Mouse (Mus musculus): ENCODE measurements around the gene Mlana. TPM values are rescaled to one million over a fixed set of nuclear protein-coding genes. Genes with fewer than 3 reads are reported as not detected.

Mlana gene
- polyA plus RNA-seq, 1 experiment from 2014 or later, result not detected

DNA sequence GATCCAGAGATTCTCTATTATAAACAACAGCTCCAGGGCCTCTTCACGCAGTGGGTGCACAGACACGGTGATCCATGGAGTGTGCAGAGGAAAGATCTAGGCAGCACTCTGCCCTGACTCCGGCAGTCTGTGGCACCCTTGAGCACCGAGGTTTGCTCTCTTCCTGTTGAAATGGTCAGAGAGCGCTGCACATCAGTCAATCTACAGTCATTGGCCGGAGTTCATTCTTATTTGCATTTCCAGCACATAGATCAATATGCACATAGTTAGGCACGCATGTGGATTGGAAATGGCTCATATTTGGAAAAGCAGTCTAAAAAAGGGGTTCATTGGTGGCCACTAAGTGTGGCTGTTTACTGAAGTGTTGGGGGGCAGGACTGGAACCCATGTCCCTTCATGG lies 29.5 kb upstream of the Mlana start:
- H3K27ac ChIP-seq (replicated peaks; ENCODE audit: low read depth, low read length), result no peak overlapping the region
- H3K9me3 ChIP-seq (ENCODE audit: control insufficient read depth, low read length), result no peaks in the 10 kb centered on the region
- no peaks in the 10 kb centered on the region for H3K36me3 ChIP-seq (ENCODE audit: control insufficient read depth, insufficient read depth, low read length)
- 95% methylated on average over 7 of the region's 7 CpGs for whole genome bisulfite sequencing
- no peak for ATAC-seq (ENCODE audit: low FRiP score, low TSS enrichment)
- no peak overlapping the region for H3K4me3 ChIP-seq (replicated peaks; ENCODE audit: low read depth, low read length)
- no peak for DNase-seq
- no peak overlapping the region for H3K9ac ChIP-seq (replicated peaks; ENCODE audit: low read length)
- H3K27me3 ChIP-seq (ENCODE audit: control insufficient read depth, insufficient read depth, low read length), result no peaks in the 10 kb centered on the region
- no peaks in the 10 kb centered on the region for H3K4me1 ChIP-seq (ENCODE audit: control insufficient read depth, insufficient read depth, low read length)
- H3K4me2 ChIP-seq (ENCODE audit: low read length), result no peak overlapping the region

GRCm38 (mm10) chr19:29670247-29670646 lies 27.4 kb upstream of the Mlana start:
- WGBS, result 89% methylated on average over 6 of the region's 6 CpGs
- Histone ChIP-seq H3K9ac (replicated peaks; ENCODE audit: low read length) (no peak overlapping the region), H3K36me3 (ENCODE audit: control insufficient read depth, insufficient read depth, low read length) (no peaks in the 10 kb centered on the region), H3K9me3 (ENCODE audit: control insufficient read depth, low read length) (no peaks in the 10 kb centered on the region), H3K4me2 (ENCODE audit: low read length) (no peak overlapping the region), H3K27ac (replicated peaks; ENCODE audit: low read depth, low read length) (no peak overlapping the region), H3K4me3 (replicated peaks; ENCODE audit: low read depth, low read length) (no peak overlapping the region), H3K4me1 (ENCODE audit: control insufficient read depth, insufficient read depth, low read length) (no peaks in the 10 kb centered on the region), H3K27me3 (ENCODE audit: control insufficient read depth, insufficient read depth, low read length) (no peaks in the 10 kb centered on the region)
- DNase-seq, result no peak
- no peak for ATAC-seq (ENCODE audit: low FRiP score, low TSS enrichment)

DNA sequence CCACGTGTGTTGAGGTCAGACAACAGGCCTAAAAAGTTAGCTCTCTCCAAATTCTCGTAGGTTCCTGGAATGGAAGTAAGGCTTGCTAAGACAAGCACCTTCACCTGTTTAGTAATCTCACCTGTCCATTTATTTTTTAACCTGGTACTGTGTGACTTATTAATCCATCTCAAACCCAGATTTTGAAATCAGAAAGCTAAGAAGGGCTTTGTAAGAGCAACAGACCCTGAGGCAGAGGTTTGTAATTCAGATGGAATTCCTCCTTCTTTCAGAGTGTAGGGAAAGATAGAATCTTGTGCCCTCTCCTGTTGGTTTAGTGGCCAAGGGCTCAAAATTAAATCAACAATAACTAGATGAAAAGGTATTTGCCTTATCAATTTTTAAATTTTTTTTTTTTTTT lies 26.5 kb upstream of the Mlana start:
- Histone ChIP-seq H3K27me3 (ENCODE audit: control insufficient read depth, insufficient read depth, low read length) (no peaks in the 10 kb centered on the region), H3K4me2 (ENCODE audit: low read length) (no peak overlapping the region), H3K27ac (replicated peaks; ENCODE audit: low read depth, low read length) (no peak overlapping the region), H3K4me1 (ENCODE audit: control insufficient read depth, insufficient read depth, low read length) (no peaks in the 10 kb centered on the region), H3K4me3 (replicated peaks; ENCODE audit: low read depth, low read length) (no peak overlapping the region), H3K9me3 (ENCODE audit: control insufficient read depth, low read length) (no peaks in the 10 kb centered on the region), H3K36me3 (ENCODE audit: control insufficient read depth, insufficient read depth, low read length) (no peaks in the 10 kb centered on the region), H3K9ac (replicated peaks; ENCODE audit: low read length) (no peak overlapping the region)
- DNase-seq (no peak), ATAC-seq (ENCODE audit: low FRiP score, low TSS enrichment) (no peak)
- 90% methylated on average over 2 of the region's 2 CpGs for WGBS

GRCm38 (mm10) chr19:29672660-29673059 lies 25.0 kb upstream of the Mlana start:
- H3K4me1 ChIP-seq (ENCODE audit: control insufficient read depth, insufficient read depth, low read length), result no peaks in the 10 kb centered on the region
- H3K4me2 ChIP-seq (ENCODE audit: low read length), result no peak overlapping the region
- 95% methylated on average over 13 of the region's 13 CpGs for WGBS
- H3K9me3 ChIP-seq (ENCODE audit: control insufficient read depth, low read length), result no peaks in the 10 kb centered on the region
- no peak overlapping the region for H3K27ac ChIP-seq (replicated peaks; ENCODE audit: low read depth, low read length)
- no peaks in the 10 kb centered on the region for H3K36me3 ChIP-seq (ENCODE audit: control insufficient read depth, insufficient read depth, low read length)
- DNase-seq, result no peak
- no peak overlapping the region for H3K9ac ChIP-seq (replicated peaks; ENCODE audit: low read length)
- no peak for ATAC-seq (ENCODE audit: low FRiP score, low TSS enrichment)
- H3K27me3 ChIP-seq (ENCODE audit: control insufficient read depth, insufficient read depth, low read length), result no peaks in the 10 kb centered on the region
- no peak overlapping the region for H3K4me3 ChIP-seq (replicated peaks; ENCODE audit: low read depth, low read length)

DNA sequence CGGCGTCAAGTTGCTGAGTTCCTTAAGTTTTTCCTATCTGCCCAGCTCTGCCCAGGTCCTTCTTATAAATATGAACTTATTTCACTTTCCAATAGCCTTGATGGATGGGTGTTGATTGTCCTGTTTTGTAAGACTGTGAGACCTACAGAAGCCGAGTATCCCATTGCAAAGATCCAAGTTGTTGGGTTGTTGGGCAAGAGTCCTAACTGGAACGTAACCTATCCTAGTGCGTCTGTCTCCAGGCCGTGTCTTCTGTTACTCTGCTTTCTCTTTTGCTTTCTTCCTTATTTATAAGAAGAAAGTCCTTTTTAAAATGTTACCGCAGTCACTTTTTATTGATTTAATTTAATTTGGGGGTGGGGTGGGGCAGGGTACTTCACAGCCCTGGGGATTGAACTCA lies 22.7 kb upstream of the Mlana start:
- H3K4me1 ChIP-seq (ENCODE audit: control insufficient read depth, insufficient read depth, low read length), result no peaks in the 10 kb centered on the region
- no peaks in the 10 kb centered on the region for H3K9me3 ChIP-seq (ENCODE audit: control insufficient read depth, low read length)
- ATAC-seq (ENCODE audit: low FRiP score, low TSS enrichment), result no peak
- no peak overlapping the region for H3K27ac ChIP-seq (replicated peaks; ENCODE audit: low read depth, low read length)
- no peak overlapping the region for H3K9ac ChIP-seq (replicated peaks; ENCODE audit: low read length)
- no peaks in the 10 kb centered on the region for H3K27me3 ChIP-seq (ENCODE audit: control insufficient read depth, insufficient read depth, low read length)
- WGBS, result 96% methylated on average over 7 of the region's 7 CpGs
- no peak for DNase-seq
- H3K4me2 ChIP-seq (ENCODE audit: low read length), result no peak overlapping the region
- H3K36me3 ChIP-seq (ENCODE audit: control insufficient read depth, insufficient read depth, low read length), result no peaks in the 10 kb centered on the region
- H3K4me3 ChIP-seq (replicated peaks; ENCODE audit: low read depth, low read length), result no peak overlapping the region

- no peaks in the 10 kb centered on the region for H3K27me3 ChIP-seq (ENCODE audit: control insufficient read depth, insufficient read depth, low read length)
- H3K36me3 ChIP-seq (ENCODE audit: control insufficient read depth, insufficient read depth, low read length), result no peaks in the 10 kb centered on the region
- ATAC-seq (ENCODE audit: low FRiP score, low TSS enrichment), result no peak
- no peaks in the 10 kb centered on the region for H3K4me1 ChIP-seq (ENCODE audit: control insufficient read depth, insufficient read depth, low read length)
- H3K4me2 ChIP-seq (ENCODE audit: low read length), result no peak overlapping the region
- no peak overlapping the region for H3K27ac ChIP-seq (replicated peaks; ENCODE audit: low read depth, low read length)
- no peak overlapping the region for H3K9ac ChIP-seq (replicated peaks; ENCODE audit: low read length)
- no peak overlapping the region for H3K4me3 ChIP-seq (replicated peaks; ENCODE audit: low read depth, low read length)
- no peaks in the 10 kb centered on the region for H3K9me3 ChIP-seq (ENCODE audit: control insufficient read depth, low read length)
- no peak for DNase-seq
- 71% methylated on average over 9 of the region's 9 CpGs for WGBS
Measured at GRCm38 (mm10) chr19:29675562-29676078, 22.0 kb upstream of the Mlana start.

DNA sequence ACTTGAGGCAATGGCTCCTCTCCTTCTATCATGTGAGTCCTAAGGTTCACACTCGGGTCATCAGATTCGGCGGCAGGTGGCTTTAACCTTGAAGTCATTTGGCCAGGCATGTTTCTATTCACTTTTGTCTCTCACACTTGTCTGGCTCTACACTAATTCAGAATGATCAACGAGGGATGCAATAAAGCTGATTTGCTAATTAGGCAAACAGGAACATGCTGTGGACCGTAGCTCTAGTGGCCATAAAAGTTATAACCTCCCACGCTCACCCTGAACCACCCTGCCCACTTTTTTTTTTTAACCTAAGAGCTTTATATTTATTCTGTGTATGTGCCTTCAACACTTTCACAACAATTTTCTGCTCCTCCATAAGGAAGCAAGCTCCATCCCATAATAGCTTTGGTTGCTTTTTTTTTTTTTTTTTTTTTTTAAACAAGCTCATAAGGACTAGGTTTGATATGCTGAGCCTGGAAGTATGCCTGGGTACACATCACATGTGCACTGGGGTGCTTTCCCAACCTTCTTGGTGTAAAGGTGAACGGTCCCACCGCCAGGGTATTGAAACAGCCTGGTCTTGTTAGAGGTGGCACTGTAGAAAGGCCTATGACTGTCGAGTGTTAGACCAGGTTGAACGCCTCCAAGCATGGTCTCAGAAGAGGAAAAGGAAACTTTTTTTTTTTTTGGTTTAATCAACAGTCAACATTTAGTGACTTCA lies 21.0 kb upstream of the Mlana start:
- no peaks in the 10 kb centered on the region for H3K36me3 ChIP-seq (ENCODE audit: control insufficient read depth, insufficient read depth, low read length)
- H3K27me3 ChIP-seq (ENCODE audit: control insufficient read depth, insufficient read depth, low read length), result no peaks in the 10 kb centered on the region
- H3K9me3 ChIP-seq (ENCODE audit: control insufficient read depth, low read length), result no peaks in the 10 kb centered on the region
- DNase-seq, result no peak
- no peaks in the 10 kb centered on the region for H3K4me1 ChIP-seq (ENCODE audit: control insufficient read depth, insufficient read depth, low read length)
- H3K4me3 ChIP-seq (replicated peaks; ENCODE audit: low read depth, low read length), result no peak overlapping the region
- no peak for ATAC-seq (ENCODE audit: low FRiP score, low TSS enrichment)
- H3K9ac ChIP-seq (replicated peaks; ENCODE audit: low read length), result no peak overlapping the region
- WGBS, result 90% methylated on average over 10 of the region's 10 CpGs
- no peak overlapping the region for H3K27ac ChIP-seq (replicated peaks; ENCODE audit: low read depth, low read length)
- H3K4me2 ChIP-seq (ENCODE audit: low read length), result no peak overlapping the region

DNA sequence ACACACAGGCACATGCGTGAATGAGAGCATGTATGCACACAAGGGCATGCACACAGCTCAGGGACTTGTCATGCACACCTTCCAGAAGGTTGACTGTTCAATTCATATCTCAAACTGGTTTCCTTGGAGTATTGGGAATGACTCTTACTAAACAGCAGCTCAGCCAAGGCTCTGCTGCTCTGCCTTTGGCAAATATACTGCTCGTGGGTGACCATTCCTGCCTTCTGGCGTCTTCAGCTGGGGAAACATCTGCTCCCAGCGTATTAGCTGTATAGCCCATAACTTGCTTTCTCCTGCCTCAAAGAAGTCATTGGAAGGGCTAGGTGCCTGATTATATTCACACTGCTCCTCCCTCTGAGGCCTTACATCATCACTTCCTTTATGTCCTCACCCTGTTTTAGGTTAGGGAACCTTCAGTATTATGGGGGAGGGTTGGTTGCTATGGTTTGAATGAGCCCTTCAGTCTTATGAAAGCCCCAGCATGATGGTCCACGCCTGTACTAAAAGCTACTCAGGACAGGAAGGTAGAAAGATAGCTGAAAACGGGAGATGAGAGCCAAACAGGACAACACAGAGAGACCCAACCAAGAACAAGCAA lies 19.3 kb upstream of the Mlana start:
- DNase-seq (no peak), ATAC-seq (ENCODE audit: low FRiP score, low TSS enrichment) (no peak)
- H3K4me2 ChIP-seq (ENCODE audit: low read length), result no peak overlapping the region
- H3K9me3 ChIP-seq (ENCODE audit: control insufficient read depth, low read length), result no peaks in the 10 kb centered on the region
- no peaks in the 10 kb centered on the region for H3K4me1 ChIP-seq (ENCODE audit: control insufficient read depth, insufficient read depth, low read length)
- WGBS, result 87% methylated on average over 6 of the region's 6 CpGs
- H3K27me3 ChIP-seq (ENCODE audit: control insufficient read depth, insufficient read depth, low read length), result no peaks in the 10 kb centered on the region
- H3K36me3 ChIP-seq (ENCODE audit: control insufficient read depth, insufficient read depth, low read length), result no peaks in the 10 kb centered on the region
- H3K9ac ChIP-seq (replicated peaks; ENCODE audit: low read length), result no peak overlapping the region
- H3K4me3 ChIP-seq (replicated peaks; ENCODE audit: low read depth, low read length), result no peak overlapping the region
- H3K27ac ChIP-seq (replicated peaks; ENCODE audit: low read depth, low read length), result no peak overlapping the region

Measured in midbrain, embryonic 14.5 days (tissue).